Mouse (Mus musculus): ENCODE measurements around the gene Rpl36. TPM values are rescaled to one million over a fixed set of nuclear protein-coding genes. Genes with fewer than 3 reads are reported as not detected.

Rpl36 gene
- polyA plus RNA-seq (2014; fragmentation: Illumina TruSeq; extraction: RNeasy Lipid Tissue Mini Kit (QIAGEN cat#74804); ENCODE audit: low read depth, low replicate concordance), result 1,330 TPM

DNA sequence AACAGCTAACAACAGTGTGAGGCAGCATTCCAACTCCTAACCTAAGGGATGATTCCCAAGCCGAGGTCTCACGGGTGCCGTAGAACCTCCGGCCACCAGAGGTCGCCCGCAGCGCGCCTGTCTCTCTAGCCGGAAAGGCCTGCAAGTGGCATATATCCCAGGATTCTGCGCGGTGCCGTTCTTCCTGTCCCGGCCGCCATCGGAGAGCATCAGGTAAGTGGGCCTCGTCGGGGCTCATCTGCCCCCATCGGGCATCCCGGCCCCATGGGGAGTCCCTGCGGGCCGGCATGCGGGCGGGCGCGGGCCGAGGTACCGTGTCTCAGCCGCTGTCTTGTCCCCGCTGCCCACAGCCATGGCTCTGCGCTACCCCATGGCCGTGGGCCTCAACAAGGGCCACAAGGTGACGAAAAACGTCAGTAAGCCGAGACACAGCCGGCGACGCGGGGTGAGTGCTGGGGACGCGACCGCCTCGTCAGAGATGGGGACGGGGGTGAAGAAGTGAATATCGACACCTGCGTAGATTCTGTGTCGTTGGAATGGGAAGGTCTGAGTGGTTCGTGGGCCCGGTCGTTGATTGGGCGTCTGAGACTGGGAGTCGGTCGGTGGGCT lies at the start of gene Rpl36:
Rpl36 (plus strand) TSS at position 181 of the 609 bp plus-strand sequence.

DNA sequence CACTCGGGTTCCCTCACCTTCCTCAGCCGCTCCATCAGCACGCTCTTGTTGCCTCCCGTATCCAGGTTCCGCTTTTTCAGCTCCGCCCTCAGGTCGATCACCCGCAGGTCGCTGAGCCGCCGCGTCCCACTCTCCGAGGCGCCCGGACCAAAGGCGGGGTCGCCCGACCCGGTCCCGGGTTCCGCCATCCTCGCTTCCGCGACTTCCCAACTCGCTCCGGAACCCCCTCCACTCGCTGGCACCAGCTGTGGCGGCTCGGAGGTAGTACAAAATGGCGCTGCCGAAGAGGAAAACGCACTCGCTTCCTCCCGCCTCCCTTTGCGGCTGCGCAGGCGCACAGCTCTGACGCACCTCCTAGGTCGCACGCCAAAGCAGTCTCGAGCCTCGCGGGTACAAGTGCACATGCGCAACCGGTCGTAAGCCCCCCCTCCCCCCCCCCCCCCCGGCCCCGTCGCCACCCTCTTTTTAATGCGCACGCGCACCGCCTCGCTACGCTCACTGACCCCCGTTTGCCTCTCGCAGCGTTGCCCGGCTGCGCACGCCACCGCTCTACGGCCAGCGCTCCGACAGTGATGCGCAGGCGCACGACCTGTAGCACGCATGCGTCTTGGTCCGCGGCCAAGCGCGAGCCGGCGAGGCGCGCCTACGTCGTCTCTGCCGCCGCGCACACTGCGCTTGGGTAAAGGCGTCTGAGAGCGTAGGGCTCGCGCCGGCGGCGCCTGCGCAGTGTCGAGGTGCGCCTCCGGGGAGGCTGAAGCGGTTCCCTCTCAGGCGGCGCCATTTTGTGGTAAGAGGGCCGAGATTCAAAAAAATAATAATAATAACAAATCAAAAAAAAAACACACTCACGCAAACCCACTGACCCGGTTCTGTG lies 28.7 kb upstream of the Rpl36 start, which contains the start of the genes Safb2 and Safb:
Safb2 (minus strand) TSS at position 329 of the 874 bp plus-strand sequence.
Safb (plus strand) TSS at position 569 of the 874 bp plus-strand sequence.

DNA sequence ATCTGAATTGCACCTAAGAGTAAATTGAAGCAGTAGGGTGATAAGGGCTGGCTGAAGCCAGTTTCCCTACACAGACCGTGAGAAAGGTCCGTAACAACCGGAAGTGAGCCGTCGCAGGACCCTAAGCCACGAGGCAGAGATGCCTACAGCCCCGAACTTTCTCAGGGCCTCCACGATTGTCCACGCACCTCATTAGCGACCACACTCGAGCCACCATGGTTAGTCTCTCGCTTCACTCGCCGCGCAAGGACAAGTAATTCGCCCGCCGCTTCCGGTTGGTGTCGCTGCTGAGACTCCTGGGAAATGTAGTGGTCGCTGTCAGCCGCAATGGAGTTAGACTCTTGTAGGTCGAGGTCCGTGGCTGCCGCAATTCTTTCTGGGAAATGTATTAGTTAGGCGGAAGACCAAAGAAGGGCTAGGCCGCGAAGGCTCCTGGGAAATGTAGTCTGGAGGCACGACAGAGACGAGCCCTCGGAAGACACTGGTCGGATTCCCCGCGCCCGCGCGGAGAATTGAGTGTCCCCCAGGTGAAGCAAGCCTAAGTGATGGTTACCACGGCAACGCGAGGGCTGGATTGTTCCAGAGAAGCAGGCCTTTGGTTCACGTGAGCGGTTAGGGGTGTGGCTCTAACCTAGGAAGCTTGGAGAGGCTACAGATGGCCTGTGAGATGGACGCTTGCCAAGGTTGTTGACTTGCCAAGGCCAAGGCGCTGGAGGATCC lies 3.6 kb upstream of the Rpl36 start, which contains the start of gene 2410015M20Rik:
2410015M20Rik (minus strand) TSS at position 320 of the 720 bp plus-strand sequence.

DNA sequence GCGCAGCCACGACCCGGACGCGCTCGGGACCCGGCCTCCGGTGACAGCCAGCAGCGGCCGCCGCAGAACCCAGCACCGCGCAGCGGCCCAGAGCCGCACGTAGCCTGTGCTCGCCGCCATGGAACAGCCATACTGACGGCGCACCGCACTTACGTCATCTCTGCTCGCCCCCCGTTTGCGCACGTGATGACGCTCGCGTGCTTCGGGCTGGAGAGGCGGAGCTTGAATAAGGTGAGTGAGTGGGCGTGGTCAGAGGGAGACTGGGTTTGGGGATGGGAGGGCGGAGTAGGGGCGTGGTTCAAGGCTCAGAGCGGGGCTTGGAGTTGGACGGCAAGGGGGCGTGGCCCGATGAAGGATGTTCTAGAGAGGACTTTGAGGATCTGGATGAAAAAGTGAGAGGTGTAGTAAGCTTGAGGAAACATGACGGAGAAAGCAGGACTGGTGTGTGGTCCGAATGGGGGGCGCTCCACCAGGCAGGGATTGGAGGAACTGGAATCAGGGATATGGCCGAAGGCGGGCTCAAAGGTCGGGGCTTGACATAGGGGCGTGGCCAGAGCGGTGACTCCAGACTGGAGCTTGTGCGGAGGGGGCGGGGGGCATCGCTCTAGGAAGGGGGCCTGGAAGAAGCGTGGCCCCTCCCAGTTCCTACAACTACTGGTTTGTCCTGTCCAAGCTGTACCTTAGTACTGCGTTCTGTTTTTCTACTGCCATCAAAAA lies 13.7 kb downstream of the Rpl36 start, which contains the start of gene Lonp1:
Lonp1 (minus strand) TSS at position 134 of the 717 bp plus-strand sequence.

DNA sequence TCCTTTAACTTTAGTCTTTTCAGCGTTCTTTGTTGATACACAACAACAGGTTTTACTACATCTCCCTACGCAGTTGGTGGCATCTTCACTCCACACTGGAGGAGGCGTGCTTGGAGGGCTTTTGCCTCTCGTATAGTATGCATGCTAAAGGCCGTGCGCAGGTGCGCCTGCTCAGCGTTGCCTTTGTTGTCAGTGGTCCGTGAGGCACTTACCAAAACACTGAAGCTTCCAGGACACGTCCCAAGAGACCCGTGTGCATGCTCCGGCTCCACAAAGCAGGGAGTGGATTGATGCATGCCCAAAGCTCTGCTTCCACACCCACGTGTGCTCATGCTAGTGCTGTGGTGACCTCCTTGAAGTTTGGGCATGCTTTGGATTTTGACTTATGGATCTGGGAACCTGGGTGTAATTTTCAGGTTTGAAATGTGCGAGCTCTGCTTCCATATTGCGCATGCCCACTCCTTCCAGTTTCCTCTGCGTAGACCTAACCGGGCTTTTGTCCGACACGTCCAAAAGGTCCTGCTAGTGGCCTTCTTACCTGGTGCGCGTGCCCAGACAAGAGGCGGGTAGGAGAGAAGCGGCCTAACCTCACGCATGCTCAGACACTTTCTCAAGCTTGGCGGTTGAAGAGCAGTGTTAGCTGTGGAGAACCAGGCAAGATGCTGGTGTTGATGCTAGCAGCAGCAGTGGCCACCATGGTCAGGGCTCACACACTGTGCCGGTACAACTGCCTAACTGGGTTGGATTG lies 14.5 kb downstream of the Rpl36 start, which contains the start of gene Catsperd:
Catsperd (plus strand) TSS at position 614 of the 748 bp plus-strand sequence.

Other genes starting within 250 kb of the Rpl36 start
- gene Ptprs, start 136.9 kb upstream of the Rpl36 start, polyA plus RNA-seq (2014; fragmentation: Illumina TruSeq; extraction: RNeasy Lipid Tissue Mini Kit (QIAGEN cat#74804); ENCODE audit: low read depth, low replicate concordance), result 49.8 TPM
- gene Znrf4, start 101.0 kb upstream of the Rpl36 start, polyA plus RNA-seq (2014; fragmentation: Illumina TruSeq; extraction: RNeasy Lipid Tissue Mini Kit (QIAGEN cat#74804); ENCODE audit: low read depth, low replicate concordance), result 8.4 TPM
- 7.1 TPM for gene Gm20219, start 59.0 kb upstream of the Rpl36 start, polyA plus RNA-seq (2014; fragmentation: Illumina TruSeq; extraction: RNeasy Lipid Tissue Mini Kit (QIAGEN cat#74804); ENCODE audit: low read depth, low replicate concordance)
- 77.2 TPM for gene Safb2, start 28.8 kb upstream of the Rpl36 start, polyA plus RNA-seq (2014; fragmentation: Illumina TruSeq; extraction: RNeasy Lipid Tissue Mini Kit (QIAGEN cat#74804); ENCODE audit: low read depth, low replicate concordance)
- 77.6 TPM for gene Safb, start 28.6 kb upstream of the Rpl36 start, polyA plus RNA-seq (2014; fragmentation: Illumina TruSeq; extraction: RNeasy Lipid Tissue Mini Kit (QIAGEN cat#74804); ENCODE audit: low read depth, low replicate concordance)
- gene 2410015M20Rik, start 3.6 kb upstream of the Rpl36 start, polyA plus RNA-seq (2014; fragmentation: Illumina TruSeq; extraction: RNeasy Lipid Tissue Mini Kit (QIAGEN cat#74804); ENCODE audit: low read depth, low replicate concordance), result 309 TPM
- gene Lonp1, start 13.5 kb downstream of the Rpl36 start, polyA plus RNA-seq (2014; fragmentation: Illumina TruSeq; extraction: RNeasy Lipid Tissue Mini Kit (QIAGEN cat#74804); ENCODE audit: low read depth, low replicate concordance), result 60.5 TPM
- 3.6 TPM for gene Catsperd, start 14.7 kb downstream of the Rpl36 start, polyA plus RNA-seq (2014; fragmentation: Illumina TruSeq; extraction: RNeasy Lipid Tissue Mini Kit (QIAGEN cat#74804); ENCODE audit: low read depth, low replicate concordance)
- gene Ranbp3, start 59.9 kb downstream of the Rpl36 start, polyA plus RNA-seq (2014; fragmentation: Illumina TruSeq; extraction: RNeasy Lipid Tissue Mini Kit (QIAGEN cat#74804); ENCODE audit: low read depth, low replicate concordance), result 42.4 TPM
- gene Ndufa11, start 104.4 kb downstream of the Rpl36 start, polyA plus RNA-seq (2014; fragmentation: Illumina TruSeq; extraction: RNeasy Lipid Tissue Mini Kit (QIAGEN cat#74804); ENCODE audit: low read depth, low replicate concordance), result 224 TPM
- 43.1 TPM for gene Vmac, start 104.6 kb downstream of the Rpl36 start, polyA plus RNA-seq (2014; fragmentation: Illumina TruSeq; extraction: RNeasy Lipid Tissue Mini Kit (QIAGEN cat#74804); ENCODE audit: low read depth, low replicate concordance)
- 3.1 TPM for gene Nrtn, start 144.1 kb downstream of the Rpl36 start, polyA plus RNA-seq (2014; fragmentation: Illumina TruSeq; extraction: RNeasy Lipid Tissue Mini Kit (QIAGEN cat#74804); ENCODE audit: low read depth, low replicate concordance)
- 27.7 TPM for gene Dus3l, start 151.3 kb downstream of the Rpl36 start, polyA plus RNA-seq (2014; fragmentation: Illumina TruSeq; extraction: RNeasy Lipid Tissue Mini Kit (QIAGEN cat#74804); ENCODE audit: low read depth, low replicate concordance)
- 3.3 TPM for gene Prr22, start 156.8 kb downstream of the Rpl36 start, polyA plus RNA-seq (2014; fragmentation: Illumina TruSeq; extraction: RNeasy Lipid Tissue Mini Kit (QIAGEN cat#74804); ENCODE audit: low read depth, low replicate concordance)
- gene Rfx2, start 217.6 kb downstream of the Rpl36 start, polyA plus RNA-seq (2014; fragmentation: Illumina TruSeq; extraction: RNeasy Lipid Tissue Mini Kit (QIAGEN cat#74804); ENCODE audit: low read depth, low replicate concordance), result 12.6 TPM

All from adipose tissue, adult 10 weeks (tissue).